Mouse (Mus musculus): ENCODE results near the gene Rnh1.

Rnh1 gene

DNA sequence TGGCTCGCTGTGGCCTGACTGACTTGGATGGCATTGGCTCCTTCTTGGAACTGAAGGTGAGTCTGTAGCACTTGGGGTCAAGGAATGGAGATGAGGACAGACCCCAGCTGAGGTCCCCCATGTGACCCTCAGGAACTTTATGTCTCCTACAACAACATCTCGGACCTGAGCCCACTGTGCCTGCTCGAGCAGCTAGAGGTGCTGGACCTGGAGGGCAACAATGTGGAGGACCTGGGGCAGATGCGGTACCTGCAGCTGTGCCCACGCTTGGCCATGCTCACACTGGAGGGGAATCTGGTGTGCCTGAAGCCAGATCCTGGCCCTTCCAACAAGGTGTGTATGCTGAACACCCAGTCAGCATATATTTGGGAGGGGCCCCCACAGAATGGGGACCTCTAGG is 32.8 kb upstream of the Rnh1 start:
- no peak for DNase-seq (ENCODE audit: low read depth, low spot score)

DNA sequence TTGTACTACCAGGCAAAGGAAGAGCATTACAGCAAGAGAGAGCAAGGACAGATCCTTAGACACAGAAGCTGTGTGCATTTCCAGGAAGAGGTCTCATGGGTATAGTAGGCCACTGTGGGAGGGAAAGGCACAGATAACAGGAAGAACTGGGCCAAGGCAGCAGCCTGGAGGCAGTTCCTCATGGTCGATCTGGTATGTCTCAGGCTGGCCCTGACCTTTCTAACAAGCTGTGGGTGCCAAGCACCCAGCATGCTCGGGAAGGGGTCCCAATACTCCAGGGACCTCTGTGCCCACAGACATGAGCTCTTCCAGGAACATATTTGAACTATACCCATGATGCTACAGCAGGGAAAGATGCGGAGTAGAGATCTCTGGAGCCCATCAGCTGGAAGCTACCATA is 31.9 kb upstream of the Rnh1 start:
- no peak for DNase-seq (ENCODE audit: low read depth, low spot score)

DNA sequence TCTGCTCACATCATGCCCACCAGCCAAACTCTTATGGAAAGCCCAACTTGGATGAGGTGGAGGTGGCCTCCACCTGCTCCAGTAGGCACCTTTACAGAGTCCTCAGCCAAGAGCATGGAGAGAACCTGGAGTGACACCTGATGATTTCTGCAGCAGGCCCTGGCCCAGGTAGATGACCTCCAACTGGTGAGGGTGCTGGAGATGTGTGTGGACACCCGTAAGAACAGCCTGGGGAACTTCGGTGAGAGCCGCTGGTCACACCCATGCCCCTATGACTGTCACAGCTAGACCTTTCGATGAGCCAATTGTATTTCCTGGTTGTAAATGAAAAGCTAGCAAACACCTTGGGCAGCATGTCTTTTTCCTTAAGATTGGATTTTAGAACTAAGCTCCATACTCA is 25.5 kb upstream of the Rnh1 start:
- DNase-seq (ENCODE audit: low read depth, low spot score) = no peak

DNA sequence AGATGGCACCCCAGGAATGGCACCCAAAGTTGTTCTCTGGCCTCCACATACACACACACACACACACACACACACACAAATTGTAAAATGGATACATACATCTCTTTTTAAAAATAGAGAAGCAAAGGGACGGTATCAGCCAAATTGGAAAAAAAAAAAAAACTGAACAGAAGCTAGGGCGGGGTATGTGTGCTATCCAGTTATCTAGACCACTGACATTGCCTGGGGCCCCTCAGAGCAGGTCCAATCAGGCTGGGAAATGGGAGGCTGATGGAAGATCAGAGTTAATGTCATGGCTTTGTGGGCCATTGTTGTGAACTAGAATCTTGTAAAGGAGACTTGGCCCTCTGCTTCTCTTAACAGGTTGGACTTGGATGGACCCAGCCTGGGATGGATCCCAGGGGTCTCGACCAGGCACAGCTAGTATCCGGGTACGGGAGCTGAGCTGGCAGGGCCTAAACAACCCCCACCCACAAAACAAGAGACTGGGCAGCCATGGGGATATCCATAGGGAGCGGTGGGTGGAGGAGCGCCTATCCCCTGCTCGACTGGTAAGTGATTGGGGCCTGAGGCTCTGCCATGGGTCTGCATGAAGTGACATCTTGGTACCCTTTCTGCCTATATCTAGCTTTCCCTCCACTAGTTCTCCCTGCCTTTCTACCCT is 24.1 kb upstream of the Rnh1 start:
- DNase-seq (ENCODE audit: low read depth, low spot score) = no peak

DNA sequence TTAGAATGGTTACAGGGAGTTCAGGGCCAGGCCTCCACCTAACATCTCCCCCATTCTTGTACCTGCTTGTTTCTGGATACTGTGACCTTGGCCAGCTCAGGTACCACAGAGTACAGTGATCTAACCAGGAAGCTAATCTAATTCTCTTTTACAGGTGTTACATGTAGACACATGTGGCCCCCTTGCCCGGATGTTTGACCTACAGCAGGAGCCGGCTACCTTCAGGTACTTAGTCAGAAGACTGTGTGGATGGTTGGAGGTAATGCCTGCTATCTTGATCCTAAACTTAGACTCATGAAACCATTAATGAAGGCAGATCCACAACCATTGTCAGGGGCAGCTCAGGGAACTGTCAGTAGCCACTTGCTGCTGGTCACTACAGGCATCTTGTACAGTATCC is 23.1 kb upstream of the Rnh1 start:
- no peak for DNase-seq (ENCODE audit: low read depth, low spot score)

DNA sequence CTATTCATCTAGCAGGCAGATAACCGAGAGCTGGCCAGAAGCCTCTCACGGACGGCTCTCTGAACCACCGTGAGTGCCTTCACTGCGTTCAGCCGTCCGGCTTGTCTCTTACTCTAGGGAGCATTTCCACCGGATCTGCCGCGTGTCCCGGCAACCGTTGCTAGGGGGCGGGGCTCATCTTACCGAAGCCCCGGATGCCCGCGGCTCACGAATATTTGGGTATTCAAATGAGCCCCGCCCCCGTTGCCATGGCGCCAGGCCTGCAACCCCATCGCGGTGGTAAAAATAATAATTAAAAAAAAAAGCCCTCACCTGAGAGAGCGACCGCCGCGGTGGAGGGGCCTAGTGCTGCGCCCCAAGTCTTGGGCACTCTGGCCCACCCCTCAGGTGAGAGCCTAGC is 22.2 kb upstream of the Rnh1 start:
- DNase-seq (ENCODE audit: low read depth, low spot score) = peak; percentile 96

DNA sequence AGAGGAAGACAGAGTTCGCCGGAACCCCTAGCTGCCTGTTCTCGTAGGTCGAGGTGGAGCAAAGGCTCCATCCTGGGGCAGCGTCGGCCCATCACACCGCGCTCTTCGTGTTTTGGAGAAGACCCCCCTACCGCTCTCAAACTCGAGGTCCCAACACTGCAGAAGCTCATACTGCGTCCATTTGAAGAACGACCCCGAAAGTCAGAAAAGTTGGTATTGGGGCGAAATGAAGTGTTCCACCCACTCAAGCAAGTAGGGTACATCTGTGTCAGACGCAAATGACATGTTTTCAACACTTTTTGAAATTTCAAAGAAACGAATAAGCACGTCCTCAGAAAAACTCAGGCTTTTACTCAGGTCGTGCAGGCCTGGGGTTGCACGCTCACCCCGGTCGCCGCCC is 21.8 kb upstream of the Rnh1 start:
- no peak for DNase-seq (ENCODE audit: low read depth, low spot score)

DNA sequence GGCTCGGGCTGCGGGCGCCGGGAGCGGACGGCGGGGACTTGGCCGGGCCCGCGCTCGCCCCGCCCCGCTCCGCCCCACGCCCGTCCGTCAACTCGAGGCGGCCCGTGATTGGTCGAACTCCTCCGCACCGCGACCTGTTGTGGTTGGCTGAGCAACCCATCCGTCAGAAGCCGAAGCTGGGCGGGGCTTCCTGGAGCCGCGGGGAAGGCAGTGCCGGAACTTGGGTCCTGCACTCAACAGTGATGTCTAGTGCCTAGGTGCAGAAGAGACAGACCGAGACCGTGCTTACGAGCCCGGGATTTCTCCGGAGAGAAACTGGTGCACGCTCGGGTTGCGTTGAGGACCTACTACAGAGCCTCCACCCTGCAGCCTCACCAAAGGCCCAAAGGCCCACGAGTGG is 21.3 kb upstream of the Rnh1 start, which contains the start of the genes Hras and Lrrc56:
Hras (minus strand) TSS at position 58 of the 400 bp plus-strand sequence.
Lrrc56 (plus strand) TSS at position 210 of the 400 bp plus-strand sequence.
- DNase-seq (ENCODE audit: low read depth, low spot score) = peak; percentile 99

DNA sequence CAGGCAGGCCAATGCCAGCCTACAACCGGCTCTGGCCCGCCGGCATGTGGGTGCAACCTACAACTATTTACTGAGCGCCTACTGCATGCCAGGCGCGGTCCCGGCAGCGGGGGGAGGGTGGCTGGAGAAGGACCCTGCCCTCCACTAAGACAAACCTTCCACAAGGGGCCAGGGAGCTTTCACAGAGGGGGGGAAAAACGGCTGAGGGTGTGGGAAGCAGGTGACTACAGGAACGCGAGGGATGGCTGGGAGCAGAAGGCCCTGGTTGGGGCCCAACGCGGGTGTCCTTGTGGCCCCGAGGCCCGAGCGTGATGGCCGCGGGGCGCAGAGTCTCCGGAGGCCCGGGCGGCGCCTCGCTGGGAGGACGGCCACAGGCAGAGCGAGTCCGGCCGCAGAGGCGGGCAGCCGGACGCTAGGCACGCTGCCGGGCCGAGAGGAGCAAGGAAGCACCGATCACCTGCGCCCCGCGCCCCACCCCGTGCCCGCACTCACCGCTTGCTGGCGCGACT is 20.7 kb upstream of the Rnh1 start:
- peak; percentile 67 for DNase-seq (ENCODE audit: low read depth, low spot score)

DNA sequence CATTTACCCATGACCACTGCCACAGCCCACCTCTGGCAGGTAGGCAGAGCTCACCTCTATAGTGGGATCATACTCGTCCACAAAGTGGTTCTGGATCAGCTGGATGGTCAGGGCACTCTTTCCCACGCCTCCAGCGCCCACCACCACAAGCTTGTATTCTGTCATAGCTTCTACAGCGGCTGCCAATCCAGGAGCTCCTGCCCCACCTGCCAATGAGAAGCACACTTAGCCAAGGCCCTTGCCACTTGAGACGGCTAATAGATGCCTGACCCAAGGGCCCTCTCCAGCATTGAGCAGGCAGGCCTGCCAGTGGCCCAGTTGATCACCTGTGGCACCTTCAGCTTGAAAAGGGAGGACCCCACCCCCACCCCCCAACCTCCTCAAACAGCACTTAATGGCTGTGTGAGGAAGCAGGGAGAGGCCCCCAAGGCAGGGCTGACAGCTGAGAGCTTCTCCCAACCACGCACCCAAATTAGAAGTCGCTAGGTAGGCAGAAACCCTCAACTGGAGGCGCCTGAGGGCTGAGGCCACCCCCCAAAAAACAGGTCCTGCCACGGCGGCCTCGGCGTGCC is 20.2 kb upstream of the Rnh1 start:
- no peak for DNase-seq (ENCODE audit: low read depth, low spot score)

DNA sequence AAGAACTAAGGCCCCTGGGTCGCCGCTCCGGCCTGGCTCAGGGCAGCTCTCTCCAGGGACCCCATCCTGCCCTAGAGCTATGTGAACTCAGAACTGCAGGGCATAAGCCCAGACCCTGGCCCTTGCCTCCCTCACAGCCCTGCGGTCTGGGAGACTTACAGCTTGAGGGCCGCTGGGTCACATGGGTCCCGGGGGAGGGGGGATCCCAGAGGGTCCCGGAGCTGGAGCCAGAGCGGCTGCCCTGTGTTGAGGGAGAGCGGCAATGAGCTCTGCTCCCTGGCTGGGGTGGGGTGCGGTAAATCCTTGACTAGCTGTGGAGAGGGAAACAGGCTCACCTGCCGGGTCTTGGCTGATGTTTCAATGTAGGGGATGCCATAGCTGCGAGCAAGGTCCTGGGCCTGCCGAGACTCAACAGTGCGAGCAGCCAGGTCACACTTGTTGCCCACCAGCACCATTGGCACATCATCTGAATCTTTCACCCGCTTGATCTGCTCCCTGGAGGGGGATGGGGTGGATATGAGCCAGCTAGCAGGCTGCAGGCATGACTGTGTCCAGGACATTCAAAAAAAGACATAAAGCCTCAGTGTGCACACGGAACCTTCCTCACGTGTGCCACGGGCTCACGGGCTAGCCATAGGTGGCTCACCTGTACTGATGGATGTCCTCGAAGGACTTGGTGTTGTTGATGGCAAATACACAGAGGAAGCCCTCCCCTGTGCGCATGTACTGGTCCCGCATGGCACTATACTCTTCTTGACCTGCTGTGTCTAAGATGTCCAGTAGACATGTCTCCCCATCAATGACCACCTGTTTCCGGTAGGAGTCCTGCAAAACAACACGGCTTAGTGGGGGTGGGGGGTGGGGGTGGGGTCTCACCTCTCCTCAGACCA is 19.4 kb upstream of the Rnh1 start:
- no peak for DNase-seq (ENCODE audit: low read depth, low spot score)

DNA sequence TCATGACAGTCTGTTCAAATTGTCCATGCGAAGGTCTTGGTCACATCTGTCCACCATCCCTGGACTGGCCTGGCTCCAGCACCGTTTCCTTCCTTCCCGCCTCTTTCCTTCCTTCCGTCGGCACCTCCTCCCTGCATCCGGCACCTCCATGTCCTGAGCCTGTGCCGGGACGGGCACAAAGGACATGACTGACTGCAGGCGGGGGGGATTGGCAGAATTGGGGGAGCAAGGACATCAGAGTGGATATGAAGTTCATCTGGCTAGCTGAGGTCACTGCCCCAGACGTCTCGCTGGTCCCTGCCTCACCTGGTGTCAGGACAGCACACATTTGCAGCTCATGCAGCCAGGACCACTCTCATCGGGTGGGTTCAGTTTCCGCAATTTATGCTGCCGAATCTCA is 18.4 kb upstream of the Rnh1 start:
- no peak for DNase-seq (ENCODE audit: low read depth, low spot score)

DNA sequence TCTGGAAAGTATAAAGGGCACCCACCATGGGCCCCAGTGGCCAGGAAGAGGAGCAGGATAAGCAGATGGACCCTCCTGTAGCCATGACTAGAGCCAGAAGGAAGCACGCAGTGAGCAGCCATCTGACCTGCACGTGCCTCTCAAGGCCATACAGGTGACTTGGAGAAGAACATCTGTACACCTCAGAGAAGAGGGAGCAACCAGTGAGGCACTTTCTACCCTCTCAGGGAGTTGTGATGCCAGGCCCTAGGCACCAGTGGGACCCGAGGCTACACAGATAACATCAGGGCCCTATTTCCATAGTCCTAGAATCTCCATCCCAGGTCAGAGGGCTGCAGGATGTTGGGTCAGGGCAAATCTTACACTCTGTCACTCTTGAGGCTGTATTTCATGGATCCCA is 17.6 kb upstream of the Rnh1 start:
- no peak for DNase-seq (ENCODE audit: low read depth, low spot score)

DNA sequence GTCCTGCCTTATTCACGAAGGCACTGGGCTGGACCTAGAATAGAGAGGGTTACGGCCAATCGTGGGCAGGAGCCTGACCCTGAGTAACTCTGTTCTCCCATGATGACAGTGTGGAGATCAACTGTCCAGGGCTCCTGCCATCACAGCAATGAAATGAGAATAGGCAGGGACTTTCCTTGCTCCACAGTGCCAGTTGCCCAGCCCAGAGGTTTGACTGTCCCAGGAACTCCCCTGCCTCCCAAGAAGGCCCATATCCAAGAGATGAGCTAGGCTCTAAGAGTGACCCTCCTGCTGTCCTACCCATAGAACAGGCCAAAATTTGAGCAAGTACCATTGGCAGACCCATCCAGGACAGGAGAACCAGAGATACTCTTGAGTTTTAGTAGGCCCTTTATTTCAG is 16.1 kb upstream of the Rnh1 start:
- DNase-seq (ENCODE audit: low read depth, low spot score) = no peak

DNA sequence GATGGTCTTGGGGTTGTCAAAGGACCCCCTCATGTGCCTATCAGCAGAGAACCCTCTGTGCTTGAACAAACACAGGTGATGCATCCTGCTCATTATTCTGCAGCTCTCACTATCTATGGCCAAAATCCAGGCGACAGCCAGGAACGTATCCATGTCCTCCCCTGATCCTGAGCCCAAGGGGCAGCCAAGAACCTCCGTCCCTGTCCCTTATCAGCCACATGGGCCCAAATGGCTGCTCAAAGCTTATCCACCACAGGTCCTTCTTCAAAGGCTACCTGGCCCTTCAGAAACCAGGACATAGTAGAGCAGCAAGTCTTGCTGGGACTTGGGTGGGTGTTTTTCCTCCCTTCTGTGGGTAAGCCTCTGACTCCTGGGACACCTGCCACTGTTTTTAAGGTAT is 15.5 kb upstream of the Rnh1 start:
- DNase-seq (ENCODE audit: low read depth, low spot score) = no peak

DNA sequence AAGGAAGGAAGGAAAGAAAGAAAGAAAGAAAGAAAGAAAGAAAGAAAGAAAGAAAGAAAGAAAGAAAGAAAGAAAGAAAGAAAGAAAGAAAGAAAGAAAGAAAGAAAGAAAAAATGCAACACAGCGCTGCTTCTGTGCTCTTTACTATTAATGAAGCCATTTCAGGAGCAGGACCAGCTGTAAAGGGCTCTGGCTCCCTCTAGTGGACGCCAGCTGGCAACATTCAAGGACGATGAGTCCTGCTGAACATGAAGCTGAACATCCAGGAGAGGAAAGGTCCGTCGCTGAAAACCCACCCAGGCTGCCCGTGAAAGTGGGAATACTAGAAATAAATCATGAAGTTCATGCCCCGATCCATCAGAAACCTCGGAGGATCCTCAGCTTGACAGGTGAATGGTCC is 3.5 kb upstream of the Rnh1 start:
- DNase-seq (ENCODE audit: low read depth, low spot score) = peak; percentile 91

DNA sequence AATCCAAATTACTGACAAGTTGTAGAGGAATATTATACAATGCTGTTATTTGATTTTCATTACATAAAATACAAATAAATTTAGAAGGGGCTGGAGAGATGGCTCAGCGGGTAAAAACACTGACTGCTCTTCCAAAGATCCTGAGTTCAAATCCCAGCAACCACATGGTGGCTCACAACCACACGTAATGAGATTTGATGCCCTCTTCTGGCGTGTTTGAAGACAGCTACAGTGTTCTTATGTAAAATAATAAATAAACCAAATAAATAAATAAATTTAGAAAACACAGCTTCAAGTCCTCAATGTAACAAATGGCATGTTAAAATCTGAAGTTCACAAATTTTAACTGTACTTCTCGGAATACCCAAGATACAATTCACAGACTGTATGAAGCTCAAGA is 2.4 kb upstream of the Rnh1 start:
- DNase-seq (ENCODE audit: low read depth, low spot score) = no peak

DNA sequence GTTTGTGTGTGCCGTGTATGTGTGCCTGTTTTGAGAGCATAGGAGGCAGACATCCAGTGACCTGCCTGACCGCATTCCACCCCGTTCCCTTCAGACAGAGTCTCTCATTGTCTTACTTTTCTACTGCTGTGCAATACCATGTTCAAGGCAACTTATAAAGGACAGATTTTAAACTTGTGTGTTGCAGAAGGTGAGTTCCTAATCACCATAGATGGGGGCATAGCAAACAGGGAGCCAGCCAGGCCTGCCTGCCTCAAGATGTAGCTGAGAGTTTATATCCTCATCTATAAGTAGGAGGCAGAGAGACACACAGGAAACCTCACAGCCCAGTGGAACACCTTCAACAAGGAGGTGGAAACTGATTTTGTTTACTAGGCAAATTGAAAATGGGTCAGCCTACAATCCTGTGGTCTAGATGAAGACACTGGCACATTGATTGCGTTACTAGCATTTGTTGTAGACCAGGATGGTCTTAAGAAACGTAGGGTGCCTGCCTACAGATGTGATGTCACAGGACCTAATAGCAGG is 730 bp upstream of the Rnh1 start:
- no peak for DNase-seq (ENCODE audit: low read depth, low spot score)

DNA sequence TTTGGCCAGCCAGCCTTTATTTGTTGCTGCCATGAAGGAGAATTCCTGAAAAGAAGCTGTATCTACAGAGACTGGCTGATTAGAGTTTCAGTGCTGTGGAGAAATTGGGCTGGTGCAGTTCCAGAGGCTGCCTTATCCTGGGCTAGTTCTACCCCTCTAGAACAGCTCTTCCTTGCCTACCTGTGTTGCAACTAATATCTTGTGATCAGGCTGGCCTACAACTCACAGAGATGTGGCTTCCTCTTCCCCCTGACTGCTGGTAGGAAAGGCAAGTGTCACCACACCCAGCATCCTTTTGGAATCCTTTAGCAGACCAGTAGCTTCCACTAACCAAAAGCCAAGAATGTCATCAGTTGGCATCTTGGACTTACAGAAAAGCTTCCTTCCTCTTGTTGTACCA is 2.8 kb downstream of the Rnh1 start:
- no peak for DNase-seq (ENCODE audit: low read depth, low spot score)

DNA sequence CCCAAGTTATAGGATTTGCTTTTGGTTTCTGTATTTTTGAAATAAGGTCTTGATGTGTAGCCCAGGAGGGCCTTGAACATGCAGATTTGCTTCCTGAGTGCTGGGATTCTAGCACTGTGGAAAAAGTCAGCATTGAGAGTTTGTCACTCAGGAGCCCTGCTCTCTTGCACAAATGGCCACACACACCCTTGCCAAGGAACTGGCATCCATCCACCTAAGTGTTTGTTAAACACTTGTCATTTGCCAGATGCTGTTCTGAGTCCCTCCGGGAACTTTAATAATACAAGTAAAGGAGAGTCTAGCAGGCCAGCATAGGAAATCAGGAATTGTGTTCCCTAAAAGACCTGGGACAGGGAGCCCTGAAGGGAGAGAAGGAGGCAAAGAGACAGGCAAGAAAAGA is 3.4 kb downstream of the Rnh1 start:
- DNase-seq (ENCODE audit: low read depth, low spot score) = no peak

DNA sequence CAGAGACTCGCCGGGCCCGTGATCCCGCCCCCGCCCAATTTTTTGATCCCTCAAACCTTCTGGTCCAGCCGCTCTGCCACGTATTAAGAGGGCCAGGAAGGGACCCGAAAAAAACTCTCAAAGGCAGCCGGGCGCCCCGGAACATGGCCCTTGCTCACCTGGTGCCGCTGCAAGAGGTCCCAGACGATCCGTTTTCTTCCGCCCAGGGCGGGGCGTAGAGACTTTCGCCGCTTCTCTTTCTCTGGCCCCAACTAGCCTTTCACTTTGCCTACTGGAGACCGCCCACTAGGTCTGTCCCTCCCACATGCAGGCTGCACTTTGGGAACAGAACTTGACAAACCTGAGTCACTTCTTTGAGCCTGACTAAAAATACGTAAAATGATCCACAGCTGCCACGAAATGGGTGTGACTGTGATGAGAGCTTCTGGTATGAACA is 4.1 kb downstream of the Rnh1 start:
- DNase-seq (ENCODE audit: low read depth, low spot score) = peak; percentile 85

DNA sequence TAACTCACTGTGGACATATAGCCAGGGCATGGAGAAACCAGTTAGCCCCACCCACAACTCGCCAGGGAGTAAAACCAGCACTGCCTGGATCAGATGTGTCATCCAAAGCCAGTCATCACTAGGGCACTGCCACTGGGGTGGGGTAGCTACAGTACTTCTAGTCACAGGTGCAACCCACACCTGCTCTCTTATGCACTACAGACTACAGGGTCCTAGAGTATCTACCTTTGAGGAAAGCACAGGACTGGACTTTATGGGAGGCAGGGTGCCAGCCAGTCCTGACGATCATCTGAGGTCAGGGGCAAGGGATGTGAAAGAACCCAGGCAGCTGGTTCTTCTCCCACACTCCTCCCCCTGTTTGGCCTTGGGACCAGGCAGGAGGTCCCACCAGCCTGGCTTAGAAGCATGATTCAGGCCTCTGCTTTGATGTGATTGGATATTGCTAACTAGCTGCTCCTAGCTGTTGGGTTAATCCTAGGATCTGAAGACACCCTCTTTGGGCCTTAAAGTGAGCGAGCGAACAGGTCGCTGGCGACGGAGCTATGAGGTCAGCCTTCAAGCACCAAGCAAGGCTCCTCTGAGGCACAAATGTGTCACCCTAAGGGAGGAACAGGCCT is 4.6 kb downstream of the Rnh1 start:
- DNase-seq (ENCODE audit: low read depth, low spot score) = peak; percentile 64

Data from ZHBTc4 (cell line).